Mouse (Mus musculus): ENCODE measurements around the gene Sp2.

Gene Sp2

GRCm38 (mm10) chr11:96982859-96983258, at the start of gene Sp2:
Sp2 (minus strand) TSS chr11:96982959.
- DNase-seq (ENCODE audit: low read depth, low spot score), result no peak

DNA sequence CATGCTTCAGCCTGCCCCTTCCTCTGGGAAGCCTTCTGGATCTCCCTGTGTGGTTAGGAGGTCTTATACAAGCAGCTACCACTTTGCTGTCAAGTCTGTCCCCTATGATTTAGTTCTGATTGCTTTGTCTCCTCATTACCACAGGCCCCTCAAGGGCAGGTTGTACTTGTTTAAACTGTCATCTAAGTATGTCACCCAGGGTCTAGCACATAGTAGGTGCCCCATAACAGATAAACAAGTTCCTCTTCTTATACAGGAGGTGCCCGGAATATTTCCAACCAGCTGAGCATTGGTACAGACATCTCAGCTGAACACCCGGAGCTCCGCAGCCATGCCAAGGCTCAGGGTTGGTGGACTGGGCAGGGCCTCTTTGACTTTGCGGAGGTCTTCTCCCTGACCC, 49.7 kb upstream of the Sp2 start:
- DNase-seq (ENCODE audit: low read depth, low spot score), result no peak

GRCm38 (mm10) chr11:97031977-97032376, 49.2 kb upstream of the Sp2 start:
- DNase-seq (ENCODE audit: low read depth, low spot score), result no peak

DNA sequence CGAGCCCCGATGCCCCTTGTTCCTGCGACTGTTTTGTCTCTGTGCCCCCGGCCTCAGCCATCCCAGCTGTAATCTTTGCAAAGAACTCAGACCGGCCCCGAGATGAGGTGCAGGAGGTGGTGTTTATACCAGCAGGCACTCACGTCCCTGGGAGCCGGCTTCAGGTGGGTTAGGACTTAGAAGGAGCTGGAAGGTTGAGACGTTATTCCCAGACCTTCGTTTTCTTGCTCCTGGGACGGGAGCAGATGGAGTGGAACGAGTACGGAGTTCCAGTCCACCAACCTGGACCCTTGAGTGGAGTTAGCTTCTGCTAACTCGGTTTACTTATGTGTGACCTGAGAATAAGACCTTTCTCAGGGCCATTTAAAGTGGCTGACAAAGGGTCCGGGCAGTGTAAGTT, 47.7 kb upstream of the Sp2 start:
- DNase-seq (ENCODE audit: low read depth, low spot score), result no peak

- peak; percentile 51 for DNase-seq (ENCODE audit: low read depth, low spot score)
Observed at GRCm38 (mm10) chr11:97029686-97030417, 47.1 kb upstream of the Sp2 start, which contains the start of gene Scrn2. Scrn2 (plus strand) TSS chr11:97029938.

DNA sequence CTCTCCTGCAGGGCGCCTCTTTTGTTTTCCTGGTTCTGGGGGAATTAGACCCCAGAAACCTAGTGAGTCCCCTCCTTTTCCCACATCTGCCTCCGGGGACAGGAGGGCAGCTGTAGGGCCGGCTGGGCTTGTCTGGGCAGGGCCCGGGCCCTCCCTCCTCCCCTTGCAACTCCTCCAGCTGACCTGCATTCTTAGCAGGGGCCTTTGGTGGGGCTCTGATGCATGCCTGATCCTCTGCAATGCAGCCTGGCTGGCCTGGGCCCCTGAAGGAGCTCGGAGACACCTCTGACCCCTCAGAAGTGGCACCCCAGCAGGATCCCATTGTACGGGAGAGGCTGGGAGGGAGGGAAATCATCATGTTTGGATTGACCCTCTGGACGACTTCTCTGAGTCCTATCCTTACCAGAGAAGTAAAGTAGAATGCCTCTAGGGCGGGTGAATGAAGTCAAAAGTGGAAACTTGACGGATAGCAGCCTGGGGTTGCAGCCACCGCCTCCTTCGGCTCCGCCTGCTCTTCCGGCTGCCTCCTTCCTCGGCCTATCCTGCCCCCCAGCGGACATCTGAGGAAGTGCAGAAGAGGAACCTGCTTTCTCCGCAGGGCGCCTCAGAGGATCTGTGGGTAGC, 43.1 kb upstream of the Sp2 start:
- no peak for DNase-seq (ENCODE audit: low read depth, low spot score)

DNA sequence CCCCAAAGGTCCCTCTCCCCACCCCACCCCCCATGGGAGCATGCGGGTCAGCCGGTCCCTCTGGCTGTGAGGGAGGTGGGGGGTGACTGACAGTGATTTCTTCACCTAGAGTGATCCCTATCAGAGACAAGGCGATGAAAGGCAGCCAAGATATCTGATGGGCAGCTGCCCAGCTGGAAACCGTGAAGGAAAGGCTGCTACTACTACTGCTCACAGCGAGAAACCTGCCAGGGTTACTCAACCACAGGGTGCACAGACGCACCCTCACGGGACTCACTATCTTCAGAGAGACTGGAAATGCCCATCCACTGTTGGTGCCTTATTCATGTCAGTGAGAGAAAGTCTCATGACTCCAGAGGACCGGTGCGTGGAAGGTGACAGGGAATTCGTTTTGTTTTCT, 42.2 kb upstream of the Sp2 start:
- no peak for DNase-seq (ENCODE audit: low read depth, low spot score)

- DNase-seq (ENCODE audit: low read depth, low spot score), result no peak
Observed at GRCm38 (mm10) chr11:97021873-97022484, 39.2 kb upstream of the Sp2 start.

- DNase-seq (ENCODE audit: low read depth, low spot score), result no peak
Observed at GRCm38 (mm10) chr11:97021121-97021765, 38.5 kb upstream of the Sp2 start.

DNA sequence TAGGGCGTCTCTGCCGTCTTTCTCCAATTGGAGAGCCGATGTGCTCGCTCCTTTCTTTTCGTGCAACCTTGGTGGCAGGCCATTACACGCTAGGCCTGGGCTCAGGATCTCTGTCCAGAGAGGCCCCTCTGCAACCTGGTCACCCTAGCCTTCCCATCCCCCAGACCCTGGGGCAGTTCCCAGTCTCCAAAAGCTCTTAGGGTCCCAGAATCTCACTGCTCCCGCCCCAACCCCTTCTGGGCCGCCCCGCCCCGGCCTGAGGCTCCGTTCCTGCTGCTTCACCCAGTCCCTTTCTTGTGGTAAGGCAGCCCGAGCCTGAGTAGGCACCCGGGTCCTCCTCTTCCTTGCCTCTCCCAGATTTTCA, 36.6 kb upstream of the Sp2 start:
- no peak for DNase-seq (ENCODE audit: low read depth, low spot score)

DNA sequence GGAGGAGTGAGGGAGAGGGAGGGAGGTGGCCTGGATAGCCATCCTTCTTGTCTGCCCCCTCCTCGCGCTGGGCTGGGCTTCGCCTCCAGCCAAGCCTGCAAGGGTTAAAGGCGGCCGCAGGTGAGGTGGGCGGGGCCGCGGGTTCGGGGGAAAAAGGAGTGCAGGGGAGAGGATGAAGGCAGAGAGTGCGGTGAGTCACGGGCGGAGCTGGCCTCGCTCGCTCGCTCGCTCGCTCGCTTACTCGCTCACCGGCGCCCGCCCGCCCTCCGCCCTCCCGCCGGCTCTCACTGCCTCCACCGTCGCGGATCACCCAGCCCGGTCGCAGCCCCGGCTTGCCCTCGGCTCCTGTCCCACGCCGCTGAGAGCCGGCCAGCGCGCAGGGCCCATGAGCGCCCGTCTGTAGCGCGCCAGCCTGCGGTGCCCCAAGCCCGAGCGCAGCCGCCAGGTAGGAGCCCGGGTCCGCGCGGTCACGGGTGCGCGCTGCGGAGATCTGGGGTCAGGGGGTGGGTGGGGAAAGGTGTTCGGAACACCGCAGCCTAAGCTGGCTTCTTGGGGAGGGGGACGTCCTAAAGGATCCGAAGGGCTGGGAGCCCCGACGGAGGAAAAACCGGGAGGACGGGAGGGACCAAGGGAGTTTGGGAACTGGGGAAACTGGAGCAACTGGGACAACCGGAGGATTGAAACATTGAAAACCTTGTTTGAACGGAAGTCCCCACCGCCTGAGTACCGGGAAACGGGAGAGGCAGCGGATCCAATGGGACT, 36.0 kb upstream of the Sp2 start:
- DNase-seq (ENCODE audit: low read depth, low spot score), result no peak

DNA sequence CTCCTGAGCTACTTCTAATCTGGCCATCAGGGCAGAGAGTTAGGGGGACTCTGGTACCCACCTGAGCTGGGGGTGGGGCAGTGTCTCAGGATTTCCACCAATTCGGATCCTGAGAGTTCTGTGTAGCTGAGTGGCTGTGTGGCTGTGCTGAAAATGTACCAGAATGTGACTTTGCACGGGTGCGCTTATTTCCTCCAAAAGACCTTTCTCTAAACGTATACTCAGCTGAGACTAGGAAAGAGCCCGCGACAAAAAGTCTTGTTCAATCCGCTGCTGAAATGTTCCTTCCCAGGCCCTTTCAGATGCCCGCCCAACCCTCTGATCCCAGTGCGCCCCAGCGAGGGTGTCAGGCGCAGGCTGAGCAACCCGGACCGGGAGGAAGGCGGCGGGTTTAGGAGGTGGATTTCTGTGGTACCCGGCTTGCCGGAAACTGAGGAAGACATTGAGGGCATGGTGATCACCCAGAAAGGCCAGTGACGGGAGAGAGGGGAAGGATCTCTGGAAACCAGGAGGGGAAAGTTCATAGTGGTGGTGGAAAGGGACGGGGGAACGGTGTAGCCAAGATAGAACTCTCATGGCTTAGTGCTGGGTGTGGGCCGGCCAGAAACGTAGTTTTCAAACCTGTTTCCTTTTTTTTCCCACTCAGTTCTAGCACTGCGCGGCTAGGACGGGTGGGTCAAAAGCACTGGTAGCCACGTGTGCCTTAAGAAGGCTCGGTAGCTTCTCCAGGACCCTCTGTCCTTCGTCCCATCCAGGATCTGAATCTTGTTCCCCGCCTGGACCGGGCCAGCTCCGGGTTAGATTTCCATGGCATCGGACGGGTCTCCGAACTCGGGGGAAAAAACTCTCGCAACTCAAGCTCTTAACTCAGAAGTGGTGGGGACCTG, 35.2 kb upstream of the Sp2 start:
- no peak for DNase-seq (ENCODE audit: low read depth, low spot score)

- DNase-seq (ENCODE audit: low read depth, low spot score), result no peak
Observed at GRCm38 (mm10) chr11:97013121-97013670, 30.4 kb upstream of the Sp2 start, which contains the start of gene Sp6. Sp6 (plus strand) TSS chr11:97013394.

DNA sequence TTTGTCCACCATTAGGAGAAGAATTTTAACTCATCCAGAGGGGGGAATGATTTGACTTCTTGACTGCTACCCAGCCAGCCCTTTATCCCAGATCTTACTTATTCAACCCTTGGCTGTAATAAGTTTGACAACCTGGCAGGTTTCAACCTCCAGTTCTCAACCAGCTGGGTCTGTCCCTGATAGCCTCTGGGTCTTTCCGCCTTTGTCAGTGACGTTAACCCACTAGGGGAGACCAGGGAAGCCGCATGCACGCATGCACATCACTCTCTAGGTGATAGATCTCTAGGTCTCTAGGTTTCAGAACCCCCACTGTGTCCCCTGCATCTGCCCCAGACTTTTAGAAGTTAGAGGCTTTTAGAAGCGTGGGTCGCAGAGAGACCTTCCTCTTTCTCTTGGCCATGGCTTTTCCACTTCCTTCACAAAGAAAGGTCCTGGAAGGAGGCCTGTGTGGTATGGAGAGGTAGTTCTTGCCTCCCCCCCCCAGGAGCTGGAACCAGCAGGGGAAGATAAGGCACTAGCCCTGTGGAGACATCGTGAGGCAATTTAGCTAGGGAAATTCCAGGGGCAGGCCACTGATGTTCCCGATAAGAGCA, 26.5 kb upstream of the Sp2 start:
- DNase-seq (ENCODE audit: low read depth, low spot score), result no peak

GRCm38 (mm10) chr11:97007093-97007794, 24.5 kb upstream of the Sp2 start:
- no peak for DNase-seq (ENCODE audit: low read depth, low spot score)

- DNase-seq (ENCODE audit: low read depth, low spot score), result no peak
Observed at GRCm38 (mm10) chr11:97003170-97003569, 20.4 kb upstream of the Sp2 start.

DNA sequence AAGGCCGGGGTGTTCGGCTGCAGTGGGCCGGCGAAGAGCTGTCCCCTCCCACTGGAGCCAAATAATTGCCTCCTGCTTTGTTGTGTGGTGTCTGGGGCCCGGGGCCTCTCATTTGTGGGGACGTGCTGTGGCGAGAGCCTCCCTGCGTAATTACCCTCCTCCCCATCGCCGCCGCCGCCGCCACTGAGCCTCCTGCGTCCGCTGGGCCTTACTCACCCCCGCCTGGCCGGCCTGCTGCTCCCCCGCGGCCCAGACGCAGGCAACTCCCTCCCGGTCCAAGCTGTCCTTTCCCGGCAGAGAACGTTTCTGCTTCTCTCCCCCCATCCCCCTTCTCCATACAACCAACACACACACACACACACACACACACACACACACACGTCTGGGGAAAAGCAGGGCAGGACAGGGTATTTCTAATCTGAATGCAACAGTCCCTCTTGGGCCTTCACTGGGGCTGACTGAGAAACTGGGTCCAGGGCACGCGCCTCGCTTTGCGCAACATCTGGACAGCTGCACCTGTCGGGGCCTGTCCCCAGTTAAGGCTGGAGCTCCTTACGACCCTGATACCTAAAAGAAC, 14.7 kb upstream of the Sp2 start:
- no peak for DNase-seq (ENCODE audit: low read depth, low spot score)

DNA sequence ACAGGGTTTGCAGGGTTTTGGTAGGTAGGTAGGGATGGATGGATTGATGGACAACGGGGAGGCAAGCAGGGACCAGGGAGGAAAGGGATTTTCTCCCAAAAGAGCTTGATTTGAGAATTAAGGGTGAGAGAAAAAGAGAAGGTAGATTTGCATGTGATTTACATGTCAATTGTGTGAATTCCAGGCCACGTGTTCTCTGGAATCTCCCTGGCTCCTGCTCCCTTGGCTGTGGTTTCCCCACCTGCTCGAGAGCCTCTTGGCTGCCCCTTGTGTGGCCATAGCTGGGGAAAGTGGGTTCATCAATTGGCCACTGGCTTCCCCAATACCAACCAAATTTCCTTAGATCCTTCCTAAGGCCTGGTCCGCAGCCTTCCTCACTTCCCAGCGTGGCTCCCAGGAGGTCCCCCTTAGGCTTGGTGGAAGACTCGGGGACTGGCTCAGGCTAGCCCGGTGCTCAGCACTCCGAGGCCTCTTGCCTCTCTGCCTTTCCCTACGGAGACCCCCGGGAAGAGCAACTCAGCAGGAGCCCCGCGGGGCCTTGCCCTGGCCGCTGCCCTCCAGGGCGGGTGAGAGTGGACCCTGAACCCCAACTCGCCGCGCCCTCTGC, 14.1 kb upstream of the Sp2 start:
- no peak for DNase-seq (ENCODE audit: low read depth, low spot score)
